Mouse (Mus musculus) ES-E14 (cell line): Measurements from ENCODE around the gene Ubc. TPM values are rescaled to one million over a fixed set of nuclear protein-coding genes. Genes with fewer than 3 reads are reported as not detected.

Experiments used
- DNase-seq: peaks from one replicate; pipeline ENCODE4 v3.0.0-alpha.2; 2013; ENCODE audit warnings: low read depth, low spot score
- H3K27ac ChIP-seq: 2 replicates; pipeline ENCODE4 v1.5.1; 2012; ENCODE audit warnings: low read depth, mild to moderate bottlenecking, low read length, moderate library complexity, mixed read lengths; ENCODE audit not compliant: poor library complexity, insufficient read depth, severe bottlenecking
- H3K36me3 ChIP-seq: 2 replicates; pipeline ENCODE4 v1.6.1; 2012; ENCODE audit warnings: mild to moderate bottlenecking, low read length, moderate library complexity, mixed read lengths; ENCODE audit not compliant: control insufficient read depth, poor library complexity, insufficient read depth, severe bottlenecking
- H3K4me1 ChIP-seq, 2 experiments: fragments of 150-350 bp in 1 of 2; sonication (generic) in 1 of 2; 2 replicates each; pipeline ENCODE4 v1.6.1; 2012; ENCODE audit warnings: low read length in 2 of 2, mild to moderate bottlenecking in 1 of 2, mixed read lengths in 1 of 2; ENCODE audit not compliant: control insufficient read depth in 2 of 2, insufficient read depth in 2 of 2, poor library complexity in 1 of 2
- H3K4me3 ChIP-seq, 2 experiments: fragments of 150-350 bp in 1 of 2; sonication (generic) in 1 of 2; 2 replicates each; pipeline ENCODE4 v1.5.1; 2012; ENCODE audit warnings: low read length in 2 of 2, low read depth in 1 of 2, mild to moderate bottlenecking in 1 of 2, mixed read lengths in 1 of 2; ENCODE audit not compliant: insufficient read depth in 1 of 2, poor library complexity in 1 of 2, severe bottlenecking in 1 of 2
- H3K9ac ChIP-seq: 2 replicates; pipeline ENCODE4 v1.6.1; 2012; ENCODE audit warnings: low read depth, mild to moderate bottlenecking, low read length, mixed read lengths; ENCODE audit not compliant: poor library complexity, insufficient read depth, severe bottlenecking
- H3K9me3 ChIP-seq: fragments of 150-350 bp; sonication (generic); 2 replicates; pipeline ENCODE4 v1.6.1; 2012; ENCODE audit warnings: low read depth, mild to moderate bottlenecking, low read length; ENCODE audit not compliant: control insufficient read depth, insufficient read depth
- CHD2 ChIP-seq: IDR thresholded peaks from 2 replicates; pipeline ENCODE4 v1.6.1; 2014; ENCODE audit warnings: mild to moderate bottlenecking, low read depth, low read length, inconsistent platforms
- HCFC1 ChIP-seq: IDR thresholded peaks from 2 replicates; pipeline ENCODE4 v1.6.1; 2012; ENCODE audit warnings: low read length, inconsistent platforms, borderline replicate concordance; ENCODE audit not compliant: insufficient read depth
- MAFK ChIP-seq: IDR thresholded peaks from 2 replicates; pipeline ENCODE4 v1.6.1; 2014; ENCODE audit warnings: mild to moderate bottlenecking, low read depth, low read length, inconsistent platforms; ENCODE audit not compliant: insufficient read depth
- ZC3H11A ChIP-seq: IDR thresholded peaks from 2 replicates; pipeline ENCODE4 v1.6.1; 2012; ENCODE audit warnings: low read depth, mild to moderate bottlenecking, inconsistent platforms, low read length, borderline replicate concordance
- ZNF384 ChIP-seq: IDR thresholded peaks from 2 replicates; pipeline ENCODE4 v1.6.1; 2012; ENCODE audit warnings: low read depth, low read length, inconsistent platforms
- in situ Hi-C, 2 experiments: fragments of 600-800 bp; cut with MboI; formaldehyde crosslinking; loops; one replicate each; pipeline ENCODE4 v1.15.1; 2025; ENCODE audit warnings: low sequenced_read_pairs in 2 of 2, inconsistent platforms in 1 of 2; ENCODE audit not compliant: unreplicated experiment in 2 of 2
- total RNA-seq: library from RNA; depleted of rRNA; stranded (reverse); fragments of 300-350 nt; gene quantifications from 2 replicates; pipeline ENCODE4 v1.2.3, GENCODE M21; 2012

Ubc gene
- total RNA-seq, 1 experiment: 1,120 TPM

DNA sequence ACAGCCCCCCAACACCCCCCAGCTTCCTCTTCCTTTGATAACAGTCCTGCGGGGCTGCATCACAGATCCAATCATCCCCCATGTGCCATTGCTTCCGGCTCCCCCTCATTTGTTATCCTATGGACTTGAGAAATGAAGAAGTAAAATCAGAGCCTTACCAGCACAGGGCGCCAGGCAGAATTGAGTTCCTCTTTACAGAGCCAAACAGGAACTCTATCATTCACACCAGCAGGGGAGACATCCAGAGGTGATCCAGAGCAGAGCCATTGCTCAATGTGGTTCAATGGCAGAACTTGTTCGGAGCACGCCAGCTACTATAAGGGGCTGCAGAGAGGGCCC is 31.8 kb downstream of the Ubc start:
- no peak for DNase-seq
- H3K4me3 ChIP-seq: no peak overlapping the region
- TF ChIP-seq MAFK (no peak), ZC3H11A (no peak), CHD2 (no peak), ZNF384 (no peak), HCFC1 (no peak)
- H3K4me1 ChIP-seq: peaks cover 0 to 10% of the 10 kb centered on the region in 2 experiments; a peak in 1 of 4 replicates
- in situ Hi-C loops: no loop called here
- no peak overlapping the region for H3K27ac ChIP-seq
- no peaks in the 10 kb centered on the region for H3K9me3 ChIP-seq
- no peak overlapping the region for H3K9ac ChIP-seq
- H3K36me3 ChIP-seq: no peaks in the 10 kb centered on the region

DNA sequence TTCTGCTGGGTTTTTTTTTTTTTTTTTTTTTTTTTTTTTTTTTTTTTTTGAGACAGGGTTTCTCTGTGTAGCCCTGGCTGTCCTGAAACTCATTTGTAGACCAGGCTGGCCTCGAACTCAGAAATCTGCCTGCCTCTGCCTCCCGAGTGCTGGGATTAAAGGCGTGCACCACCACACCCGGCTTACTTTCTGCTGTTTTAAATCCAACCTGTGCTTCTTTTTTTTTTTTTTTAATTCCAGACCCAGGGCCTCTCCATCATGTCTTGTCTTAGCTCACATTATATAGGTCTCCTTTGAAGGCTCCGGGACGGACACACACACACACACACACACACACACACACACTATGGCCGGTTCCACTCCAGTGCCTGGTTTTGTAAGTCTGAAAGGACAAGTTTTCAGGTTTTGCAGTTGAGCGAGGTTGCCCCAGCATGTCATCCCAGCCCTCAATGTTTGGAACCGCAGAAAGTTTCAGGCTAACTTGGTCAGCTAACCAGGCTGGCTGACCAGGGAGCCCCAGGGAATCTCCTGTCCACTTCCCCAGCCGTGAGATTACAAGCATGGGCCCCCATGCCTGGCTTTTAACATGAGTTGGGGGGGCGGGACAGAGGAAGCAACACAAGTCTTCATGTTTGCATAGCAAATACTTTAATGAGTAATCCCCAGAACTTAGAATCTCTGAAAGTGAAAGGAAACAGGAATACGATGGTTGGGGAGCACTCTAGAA is 32.3 kb downstream of the Ubc start:
- Histone ChIP-seq H3K9ac (no peak overlapping the region), H3K9me3 (no peaks in the 10 kb centered on the region), H3K27ac (no peak overlapping the region), H3K4me1 (peaks cover 0 to 10% of the 10 kb centered on the region in 2 experiments; a peak in 1 of 4 replicates), H3K36me3 (no peaks in the 10 kb centered on the region), H3K4me3 (no peak overlapping the region)
- in situ Hi-C loops: no loop called here
- TF ChIP-seq ZNF384: peak; percentile 90; the same call in 1 of the 2 replicates
- TF ChIP-seq HCFC1: no peak
- TF ChIP-seq ZC3H11A: no peak
- TF ChIP-seq CHD2: no peak
- DNase-seq: no peak

GRCm38 (mm10) chr5:125355650-125356049 is 34.4 kb downstream of the Ubc start:
- no peaks in the 10 kb centered on the region for H3K36me3 ChIP-seq
- no peaks in the 10 kb centered on the region for H3K9me3 ChIP-seq
- no peak overlapping the region for H3K27ac ChIP-seq
- no peak overlapping the region for H3K9ac ChIP-seq
- DNase-seq: no peak
- H3K4me1 ChIP-seq: peaks cover 0 to 7% of the 10 kb centered on the region in 2 experiments; a peak in 1 of 4 replicates
- in situ Hi-C loops: no loop called here
- TF ChIP-seq HCFC1 (no peak), ZC3H11A (no peak), CHD2 (no peak), MAFK (no peak), ZNF384 (no peak)
- no peak overlapping the region for H3K4me3 ChIP-seq

DNA sequence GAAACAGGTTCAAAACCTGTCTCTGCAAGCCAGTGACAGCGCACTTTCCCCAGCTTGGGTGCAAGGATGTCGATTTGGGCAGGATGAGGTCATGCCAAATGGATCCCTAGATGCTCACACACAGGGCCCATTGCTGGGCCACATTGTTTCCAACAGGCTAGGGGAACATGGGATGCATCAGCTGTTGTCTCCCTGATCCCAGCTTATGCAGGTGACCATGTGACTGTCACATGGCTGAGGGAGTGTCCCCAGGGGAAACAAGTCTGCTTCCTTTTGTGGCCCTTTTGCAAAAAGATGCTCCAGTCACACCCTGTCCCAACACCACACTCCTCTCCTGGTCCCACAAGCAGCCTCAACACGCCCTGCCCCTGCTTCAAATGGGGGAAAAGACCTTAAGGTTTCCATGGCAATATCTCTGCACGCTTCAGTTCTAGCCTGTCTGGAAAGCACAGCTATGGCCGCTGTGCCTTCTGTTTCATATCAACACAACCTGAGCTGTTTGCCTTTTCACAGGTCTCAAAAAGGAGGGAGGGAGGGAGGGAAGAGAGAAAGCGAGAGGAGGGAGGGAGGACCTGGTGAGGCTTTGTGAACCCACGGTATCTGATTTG is 35.0 kb downstream of the Ubc start:
- Histone ChIP-seq H3K36me3 (no peaks in the 10 kb centered on the region), H3K9me3 (no peaks in the 10 kb centered on the region), H3K9ac (no peak overlapping the region), H3K4me3 (no peak overlapping the region), H3K4me1 (peaks cover 0 to 7% of the 10 kb centered on the region in 2 experiments; a peak in 1 of 4 replicates), H3K27ac (no peak overlapping the region)
- TF ChIP-seq MAFK (no peak), ZC3H11A (no peak), CHD2 (no peak), HCFC1 (no peak), ZNF384 (no peak)
- DNase-seq: no peak
- in situ Hi-C loops: no loop called here
